Mouse (Mus musculus) embryonic fibroblast, embryonic 13.5 days (primary cell): ENCODE measurements around the gene Vars2. TPM values are rescaled to one million over a fixed set of nuclear protein-coding genes. Genes with fewer than 3 reads are reported as not detected.
A peak's percentile ranks its signal among the peaks of the same experiment; 100 is the strongest.

Experiments
- H3K27ac ChIP-seq: 2 replicates; pipeline ENCODE4 v1.5.1; 2012; ENCODE audit warnings: low read length, control low read depth, inconsistent platforms; ENCODE audit not compliant: insufficient read depth
- H3K4me1 ChIP-seq: 2 replicates; pipeline ENCODE4 v1.6.1; 2011; ENCODE audit warnings: low read length; ENCODE audit not compliant: control insufficient read depth, insufficient read depth
- H3K4me3 ChIP-seq: 2 replicates; pipeline ENCODE4 v1.5.1; 2011; ENCODE audit warnings: mild to moderate bottlenecking, control low read depth, low read length; ENCODE audit not compliant: insufficient read depth
- CTCF ChIP-seq: IDR thresholded peaks from 2 replicates; pipeline ENCODE4 v1.5.1; 2011; ENCODE audit warnings: mild to moderate bottlenecking, control low read depth, low read length, moderate library complexity, borderline replicate concordance; ENCODE audit not compliant: insufficient read depth
- POLR2A ChIP-seq: IDR thresholded peaks from 2 replicates; pipeline ENCODE4 v1.6.1; 2011; ENCODE audit warnings: low read depth, mild to moderate bottlenecking, control low read depth, low read length, moderate library complexity
- polyA plus RNA-seq: library from polyadenylated mRNA; stranded (reverse); fragments of >200 nt; gene quantifications from 2 replicates; pipeline ENCODE4 v1.2.4, GENCODE M21; 2011; ENCODE audit warnings: low read depth; ENCODE audit not compliant: missing spikeins, insufficient read length

The Vars2 gene
- polyA plus RNA-seq, 1 experiment = 14.3 TPM

DNA sequence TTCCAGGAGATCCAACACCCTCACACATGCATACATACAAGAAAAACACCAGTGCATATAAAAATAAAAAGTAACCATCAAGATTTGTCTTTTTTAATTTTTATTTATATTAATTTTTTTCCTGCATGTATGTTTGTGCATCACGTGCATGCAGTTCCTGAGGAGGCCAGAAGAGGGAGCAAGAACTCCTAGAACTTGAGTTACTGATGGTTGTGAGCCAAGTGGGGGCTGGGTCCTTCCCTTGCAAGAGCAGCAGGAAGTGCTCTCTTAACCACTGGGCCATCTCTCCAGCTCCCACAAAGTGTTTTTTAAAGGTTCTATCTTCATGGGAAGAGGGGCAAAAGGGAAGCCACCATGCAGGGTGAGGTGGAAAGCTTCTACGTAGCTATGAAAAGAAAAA lies 27.9 kb upstream of the Vars2 start:
- H3K27ac ChIP-seq = no peak overlapping the region
- H3K4me1 ChIP-seq = peaks cover 4% of the 10 kb centered on the region; the same call in 1 of the 2 replicates
- TF ChIP-seq CTCF (0 out of 2 replicates have a peak, but pooled peaks have one; percentile 14), POLR2A (no peak)
- no peak overlapping the region for H3K4me3 ChIP-seq

GRCm38 (mm10) chr17:35693906-35694305 lies 26.5 kb upstream of the Vars2 start:
- TF ChIP-seq CTCF = no peak
- no peak for TF ChIP-seq POLR2A
- peaks cover 4% of the 10 kb centered on the region; the same call in 1 of the 2 replicates for H3K4me1 ChIP-seq
- no peak overlapping the region for H3K27ac ChIP-seq
- H3K4me3 ChIP-seq = no peak overlapping the region

DNA sequence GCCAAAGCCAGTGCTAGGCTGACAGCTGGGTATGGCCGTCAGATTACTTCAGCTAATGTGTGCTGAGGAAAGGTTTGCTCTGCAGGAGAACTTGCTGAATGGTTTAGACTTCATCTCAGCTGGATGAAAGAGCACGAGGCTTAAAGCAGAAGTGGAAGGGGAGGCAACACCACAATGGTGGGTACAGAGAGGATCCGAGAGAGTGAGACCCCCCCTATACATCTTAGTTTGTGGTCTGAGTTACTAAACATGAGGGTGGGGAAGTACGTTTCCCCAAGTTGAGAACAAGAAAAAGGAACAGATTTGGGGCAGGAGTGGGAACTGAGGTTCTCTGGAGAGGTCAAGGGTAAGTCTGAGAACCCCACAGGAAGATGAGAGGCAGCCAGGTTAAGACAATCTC lies 25.0 kb upstream of the Vars2 start:
- no peak overlapping the region for H3K27ac ChIP-seq
- TF ChIP-seq CTCF (no peak), POLR2A (no peak)
- H3K4me1 ChIP-seq = peaks cover 2% of the 10 kb centered on the region; the same call in 1 of the 2 replicates
- H3K4me3 ChIP-seq = no peak overlapping the region

- Histone ChIP-seq H3K4me3 (no peak overlapping the region), H3K4me1 (no peaks in the 10 kb centered on the region), H3K27ac (no peak overlapping the region)
- TF ChIP-seq CTCF (no peak), POLR2A (no peak)
These were observed 24.4 kb upstream of the Vars2 start for GRCm38 (mm10) chr17:35691811-35692210.

GRCm38 (mm10) chr17:35689936-35690645 lies 22.7 kb upstream of the Vars2 start:
- no peaks in the 10 kb centered on the region for H3K4me1 ChIP-seq
- no peak overlapping the region for H3K27ac ChIP-seq
- no peak overlapping the region for H3K4me3 ChIP-seq
- TF ChIP-seq POLR2A (no peak), CTCF (no peak)

GRCm38 (mm10) chr17:35688347-35689175 lies 21.2 kb upstream of the Vars2 start:
- TF ChIP-seq POLR2A = no peak
- TF ChIP-seq CTCF = no peak
- no peak overlapping the region for H3K4me3 ChIP-seq
- no peak overlapping the region for H3K27ac ChIP-seq
- H3K4me1 ChIP-seq = no peaks in the 10 kb centered on the region

- Histone ChIP-seq H3K27ac (no peak overlapping the region), H3K4me1 (no peaks in the 10 kb centered on the region), H3K4me3 (no peak overlapping the region)
- TF ChIP-seq CTCF (no peak), POLR2A (no peak)
These were observed 17.7 kb upstream of the Vars2 start for GRCm38 (mm10) chr17:35685061-35685460.

GRCm38 (mm10) chr17:35681986-35682385 lies 14.6 kb upstream of the Vars2 start:
- no peak overlapping the region for H3K4me3 ChIP-seq
- no peak overlapping the region for H3K27ac ChIP-seq
- TF ChIP-seq POLR2A (no peak), CTCF (no peak)
- no peaks in the 10 kb centered on the region for H3K4me1 ChIP-seq

DNA sequence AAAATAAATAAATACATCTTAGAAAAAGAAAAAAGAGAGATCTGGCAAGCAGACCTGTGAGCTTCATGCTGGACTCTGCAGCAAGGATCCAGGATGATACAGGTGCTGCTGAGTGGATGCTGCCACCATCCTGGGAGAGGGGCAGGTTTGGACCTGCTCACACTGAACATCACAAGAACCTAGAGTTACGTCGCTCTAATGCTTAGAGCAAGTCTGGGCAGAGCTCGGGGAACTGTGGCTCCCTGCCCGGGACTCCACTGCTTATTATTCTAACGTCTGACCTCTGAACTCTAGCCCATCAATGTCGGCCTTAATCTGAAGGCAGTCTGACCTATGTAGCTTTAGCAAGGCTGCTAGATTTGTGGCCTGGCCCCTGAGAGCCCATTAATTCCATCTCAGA lies 13.2 kb upstream of the Vars2 start:
- Histone ChIP-seq H3K4me3 (no peak overlapping the region), H3K27ac (no peak overlapping the region), H3K4me1 (no peaks in the 10 kb centered on the region)
- TF ChIP-seq CTCF (no peak), POLR2A (no peak)

- no peak within 1 kb of the TSS for H3K27ac ChIP-seq
- peak within 1 kb of the TSS; percentile 100 for H3K4me3 ChIP-seq
- TF ChIP-seq CTCF = no peak
- TF ChIP-seq POLR2A = peak; percentile 55; the same call in 1 of the 2 replicates
- no peaks in the 10 kb centered on the region; the same call in 1 of the 2 replicates for H3K4me1 ChIP-seq
These were observed 6.1 kb upstream of the Vars2 start, which contains the start of gene Gtf2h4 for GRCm38 (mm10) chr17:35673416-35674035. Gene Gtf2h4, minus strand, starts transcription at chr17:35673739.
